Mouse (Mus musculus) hindlimb bud, embryonic 11.5 days (tissue): ENCODE results near the gene Psmd11.

Experiments
- DNase-seq: peaks from one replicate; pipeline ENCODE4 v3.0.0-alpha.2; 2012; ENCODE audit warnings: low read depth, low spot score; ENCODE audit errors: extremely low spot score

Gene Psmd11

GRCm38 (mm10) chr11:80479906-80480866 lies 51.8 kb downstream of the Psmd11 start:
- DNase-seq = no peak

GRCm38 (mm10) chr11:80481409-80482050 lies 53.1 kb downstream of the Psmd11 start:
- no peak for DNase-seq

- no peak for DNase-seq
Observed at GRCm38 (mm10) chr11:80482347-80482746, 53.9 kb downstream of the Psmd11 start.

GRCm38 (mm10) chr11:80482921-80483320 lies 54.5 kb downstream of the Psmd11 start:
- DNase-seq = no peak

GRCm38 (mm10) chr11:80483536-80484067 lies 55.2 kb downstream of the Psmd11 start:
- DNase-seq = no peak

GRCm38 (mm10) chr11:80484191-80484791 lies 55.9 kb downstream of the Psmd11 start:
- DNase-seq = no peak

GRCm38 (mm10) chr11:80485120-80485551 lies 56.7 kb downstream of the Psmd11 start:
- DNase-seq = no peak

GRCm38 (mm10) chr11:80485622-80486206 lies 57.3 kb downstream of the Psmd11 start:
- DNase-seq = no peak

GRCm38 (mm10) chr11:80487904-80488587 lies 59.6 kb downstream of the Psmd11 start:
- DNase-seq = no peak

GRCm38 (mm10) chr11:80489172-80489881 lies 60.9 kb downstream of the Psmd11 start:
- DNase-seq = no peak

- no peak for DNase-seq
Observed at GRCm38 (mm10) chr11:80489882-80490196, 61.4 kb downstream of the Psmd11 start.

- no peak for DNase-seq
Observed at GRCm38 (mm10) chr11:80490831-80491230, 62.4 kb downstream of the Psmd11 start.

- no peak for DNase-seq
Observed at GRCm38 (mm10) chr11:80493186-80493585, 64.8 kb downstream of the Psmd11 start.

- no peak for DNase-seq
Observed at GRCm38 (mm10) chr11:80494852-80495251, 66.4 kb downstream of the Psmd11 start.

GRCm38 (mm10) chr11:80495972-80496371 lies 67.6 kb downstream of the Psmd11 start:
- DNase-seq = no peak

- DNase-seq = no peak
Observed at GRCm38 (mm10) chr11:80496640-80497039, 68.2 kb downstream of the Psmd11 start.

- DNase-seq = no peak
Observed at GRCm38 (mm10) chr11:80497225-80497919, 69.0 kb downstream of the Psmd11 start.

- DNase-seq = no peak
Observed at GRCm38 (mm10) chr11:80498328-80499070, 70.1 kb downstream of the Psmd11 start.

- DNase-seq = no peak
Observed at GRCm38 (mm10) chr11:80499550-80499952, 71.1 kb downstream of the Psmd11 start.
